Mouse (Mus musculus): Measurements from ENCODE around the gene Pkp1.

- TF ChIP-seq CTCF (IDR thresholded peaks at IDR 0.05; ENCODE audit: borderline replicate concordance, insufficient read depth, low read length) (no peak), POLR2A (IDR thresholded peaks at IDR 0.05; ENCODE audit: low read depth, low read length) (no peak)
These were observed 5.5 kb upstream of the Pkp1 start for GRCm38 (mm10) chr1:135924377-135924994.
